Mouse (Mus musculus) liver, embryonic 13.5 days (tissue): ENCODE measurements around the gene Hoxd11. TPM values are rescaled to one million over a fixed set of nuclear protein-coding genes. Genes with fewer than 3 reads are reported as not detected.

Experiments used
- ATAC-seq: fragments of 200-750 bp; cut with Nextera tagmentation; 2 replicates; pipeline ENCODE4 v1.8.0; 2017; ENCODE audit warnings: low read depth, mild to moderate bottlenecking, moderate number of reproducible peaks, moderate library complexity
- DNase-seq: peaks from one replicate; pipeline ENCODE4 v3.0.0; 2022
- H3K27ac ChIP-seq: fragments of 300-500 bp; sonication (generic); 2 replicates; pipeline ENCODE4 v1.5.1; 2015; ENCODE audit warnings: moderate library complexity, mild to moderate bottlenecking, inconsistent platforms
- H3K27me3 ChIP-seq: fragments of 300-500 bp; sonication (generic); 2 replicates; pipeline ENCODE4 v1.6.1; 2015; ENCODE audit warnings: mild to moderate bottlenecking, inconsistent platforms
- H3K36me3 ChIP-seq: fragments of 300-500 bp; sonication (generic); 2 replicates; pipeline ENCODE4 v1.6.1; 2015; ENCODE audit warnings: mild to moderate bottlenecking, inconsistent platforms
- H3K4me1 ChIP-seq: fragments of 300-500 bp; sonication (generic); replicated peaks from 2 replicates; pipeline ENCODE4 v1.6.1; 2015; ENCODE audit warnings: inconsistent platforms
- H3K4me2 ChIP-seq: fragments of 300-500 bp; sonication (generic); 2 replicates; pipeline ENCODE4 v1.6.1; 2015; ENCODE audit warnings: inconsistent platforms, mild to moderate bottlenecking, moderate library complexity
- H3K4me3 ChIP-seq: fragments of 300-500 bp; sonication (generic); replicated peaks from 2 replicates; pipeline ENCODE4 v1.5.1; 2015; ENCODE audit warnings: mild to moderate bottlenecking, inconsistent platforms
- H3K9ac ChIP-seq: fragments of 300-500 bp; sonication (generic); 2 replicates; pipeline ENCODE4 v1.6.1; 2015; ENCODE audit warnings: mild to moderate bottlenecking, inconsistent platforms
- H3K9me3 ChIP-seq: fragments of 300-500 bp; sonication (generic); replicated peaks from 2 replicates; pipeline ENCODE4 v1.6.1; 2016; ENCODE audit warnings: inconsistent platforms
- WGBS: fragments of 180-500 bp; shearing (Covaris S2); methylation state at CpG from one replicate; pipeline ENCODE4 v1.1.7; 2015; ENCODE audit not compliant: insufficient replicate concordance; 5-methylcytosine and 5-hydroxymethylcytosine counted together
- polyA plus RNA-seq: library from polyadenylated mRNA; unstranded; fragments of >200 nt; fragmentation: Nextera tagmentation; extraction: Ambion mirVana; gene quantifications from 2 replicates; pipeline ENCODE4 v1.2.1, GENCODE M21; 2015

Gene Hoxd11
- polyA plus RNA-seq, 1 experiment from 2014 or later: not detected

DNA sequence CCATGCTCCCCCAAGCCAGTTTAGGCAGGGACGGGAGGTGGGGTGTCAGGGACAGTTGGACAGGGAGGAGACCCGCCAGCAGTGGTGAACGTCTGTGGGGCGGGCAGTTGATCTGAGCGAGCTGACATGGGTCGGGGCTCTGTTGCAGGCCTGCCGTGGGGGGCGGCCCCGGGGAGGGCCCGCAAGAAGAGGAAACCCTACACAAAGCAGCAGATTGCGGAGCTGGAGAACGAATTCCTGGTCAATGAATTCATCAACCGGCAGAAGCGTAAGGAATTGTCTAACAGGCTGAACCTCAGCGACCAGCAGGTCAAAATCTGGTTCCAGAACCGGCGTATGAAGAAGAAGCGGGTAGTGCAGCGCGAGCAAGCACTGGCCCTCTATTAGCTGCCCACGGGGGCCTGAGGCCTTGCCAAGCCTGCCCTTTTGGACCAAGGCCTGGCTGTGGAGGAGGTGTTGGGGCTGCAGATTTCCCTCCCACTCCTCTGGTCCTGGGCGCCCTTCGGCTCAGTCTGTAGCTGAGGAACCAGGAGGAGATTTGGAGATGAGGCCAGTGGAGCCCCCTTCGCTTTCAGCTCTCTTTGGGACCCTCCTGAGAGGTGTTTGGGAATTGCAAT is 3.6 kb upstream of the Hoxd11 start:
- ATAC-seq (no peak), DNase-seq (no peak)
- Histone ChIP-seq H3K9me3 (no peaks in the 10 kb centered on the region), H3K4me1 (peaks cover 3% of the 10 kb centered on the region; the same call in 1 of the 2 replicates), H3K27me3 (peaks cover 100% of the 10 kb centered on the region), H3K27ac (no peak overlapping the region), H3K4me2 (no peak overlapping the region), H3K4me3 (no peak overlapping the region), H3K36me3 (no peaks in the 10 kb centered on the region), H3K9ac (no peak overlapping the region)
- 7% methylated on average over 24 of the region's 24 CpGs for WGBS

DNA sequence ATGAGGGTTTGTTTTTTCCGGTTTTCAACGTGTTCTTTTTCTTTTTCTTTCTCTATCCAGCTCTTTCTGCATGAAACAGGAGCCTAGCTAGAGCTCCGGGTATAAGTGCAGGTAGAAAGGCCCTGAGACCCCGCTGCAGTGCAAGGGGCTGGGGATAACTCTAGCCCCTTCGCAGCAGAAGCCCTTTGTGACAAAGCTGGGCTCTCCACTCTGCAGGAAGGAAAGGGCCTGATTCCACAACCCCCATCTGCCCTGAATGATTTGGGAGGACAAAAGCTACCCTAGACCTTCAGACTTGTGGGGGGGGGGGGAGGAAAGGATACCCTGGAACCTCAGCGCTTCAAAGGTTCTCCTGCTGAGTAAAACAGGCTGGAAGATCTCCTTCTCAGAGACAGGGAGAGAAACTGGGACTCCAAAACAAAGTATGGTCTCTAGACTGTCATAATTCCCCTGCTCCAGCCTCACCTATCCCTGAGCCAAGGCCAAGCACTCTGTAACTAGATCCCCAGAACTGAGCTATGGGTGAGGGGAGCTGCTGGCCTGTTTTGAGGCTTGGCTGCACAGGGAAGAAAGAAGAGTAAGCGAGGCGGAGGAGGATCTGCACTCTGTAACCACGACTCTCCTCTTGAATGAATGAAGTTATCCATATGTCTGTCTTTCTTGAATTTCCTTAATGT is 2.8 kb upstream of the Hoxd11 start:
- no peak overlapping the region for H3K4me3 ChIP-seq
- H3K9ac ChIP-seq: no peak overlapping the region
- WGBS: 2% methylated on average over 9 of the region's 9 CpGs
- no peaks in the 10 kb centered on the region for H3K36me3 ChIP-seq
- no peak overlapping the region for H3K27ac ChIP-seq
- no peaks in the 10 kb centered on the region for H3K9me3 ChIP-seq
- DNase-seq (no peak), ATAC-seq (no peak)
- H3K27me3 ChIP-seq: peaks cover 100% of the 10 kb centered on the region
- no peak overlapping the region for H3K4me2 ChIP-seq
- peaks cover 3% of the 10 kb centered on the region; the same call in 1 of the 2 replicates for H3K4me1 ChIP-seq

GRCm38 (mm10) chr2:74677106-74677505 is 2.3 kb upstream of the Hoxd11 start:
- Histone ChIP-seq H3K4me1 (peaks cover 5% of the 10 kb centered on the region; the same call in 1 of the 2 replicates), H3K9me3 (no peaks in the 10 kb centered on the region), H3K27me3 (peaks cover 100% of the 10 kb centered on the region), H3K9ac (no peak overlapping the region), H3K4me2 (no peak overlapping the region), H3K27ac (no peak overlapping the region), H3K4me3 (no peak overlapping the region), H3K36me3 (no peaks in the 10 kb centered on the region)
- WGBS: 16% methylated on average over 2 of the region's 2 CpGs
- no peak for DNase-seq
- ATAC-seq: no peak

- Histone ChIP-seq H3K27ac (no peak overlapping the region), H3K9ac (no peak overlapping the region), H3K27me3 (peaks cover 100% of the 10 kb centered on the region), H3K9me3 (no peaks in the 10 kb centered on the region), H3K4me1 (0 out of 2 replicates have a peak, but pooled peaks cover 7% of the 10 kb centered on the region), H3K4me3 (no peak overlapping the region), H3K4me2 (no peak overlapping the region), H3K36me3 (no peaks in the 10 kb centered on the region)
- DNase-seq (no peak), ATAC-seq (no peak)
- WGBS: 2% methylated on average over 26 of the region's 26 CpGs
These were observed 227 bp downstream of the Hoxd11 start for GRCm38 (mm10) chr2:74679596-74679971.

- ATAC-seq (no peak), DNase-seq (no peak)
- H3K4me2 ChIP-seq: no peak overlapping the region
- H3K4me3 ChIP-seq: no peak overlapping the region
- H3K27ac ChIP-seq: no peak overlapping the region
- H3K36me3 ChIP-seq: no peaks in the 10 kb centered on the region
- 3% methylated on average over 23 of the region's 23 CpGs for WGBS
- H3K9me3 ChIP-seq: no peaks in the 10 kb centered on the region
- 0 out of 2 replicates have a peak, but pooled peaks cover 7% of the 10 kb centered on the region for H3K4me1 ChIP-seq
- H3K9ac ChIP-seq: no peak overlapping the region
- peaks cover 100% of the 10 kb centered on the region for H3K27me3 ChIP-seq
These were observed 623 bp downstream of the Hoxd11 start for GRCm38 (mm10) chr2:74679980-74680379.

DNA sequence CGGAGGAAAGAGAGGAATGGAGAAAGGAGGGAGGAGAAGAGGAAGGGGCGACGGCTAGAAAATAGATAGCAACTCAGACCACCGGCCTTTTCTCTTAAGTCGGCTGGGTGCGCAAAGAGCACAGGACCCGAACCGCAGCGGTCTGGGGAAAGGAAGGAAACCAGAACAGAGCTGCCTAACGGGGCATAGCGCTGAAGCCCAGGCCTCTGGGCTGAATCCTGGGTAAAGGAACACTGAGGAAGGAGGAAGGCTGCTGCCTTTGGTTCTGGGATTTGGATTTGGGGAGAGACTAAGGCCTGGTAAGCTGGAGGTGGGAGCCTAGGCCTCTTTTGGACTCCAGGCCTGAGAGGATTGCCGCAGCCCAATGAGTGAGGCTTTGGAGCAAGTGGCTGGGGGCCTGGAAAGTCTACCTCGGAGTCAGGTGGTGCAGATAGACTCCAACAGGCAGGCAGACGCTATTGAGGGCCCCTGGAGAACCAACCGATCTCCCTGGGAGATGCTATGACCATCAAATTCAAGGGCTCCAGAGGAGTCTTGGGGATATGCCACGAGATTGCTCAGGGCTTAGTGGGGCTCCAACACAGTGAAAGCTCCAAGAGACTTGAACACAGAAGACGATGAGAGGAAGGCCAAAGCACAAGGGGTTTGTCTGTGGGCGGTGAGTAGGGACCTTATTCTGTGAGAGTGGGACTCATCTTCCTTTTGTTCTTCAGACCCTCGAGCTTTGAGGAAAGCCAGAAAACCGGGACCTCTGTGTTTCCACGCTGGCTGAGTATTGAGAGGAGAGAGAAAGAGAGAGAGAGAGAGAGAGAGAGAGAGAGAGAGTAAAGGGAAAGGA is 1.4 kb downstream of the Hoxd11 start:
- no peak overlapping the region for H3K4me2 ChIP-seq
- 2% methylated on average over 21 of the region's 21 CpGs for WGBS
- H3K4me1 ChIP-seq: 0 out of 2 replicates have a peak, but pooled peaks cover 7% of the 10 kb centered on the region
- H3K4me3 ChIP-seq: no peak overlapping the region
- no peak overlapping the region for H3K9ac ChIP-seq
- peaks cover 100% of the 10 kb centered on the region for H3K27me3 ChIP-seq
- H3K9me3 ChIP-seq: no peaks in the 10 kb centered on the region
- DNase-seq (no peak), ATAC-seq (no peak)
- no peak overlapping the region for H3K27ac ChIP-seq
- H3K36me3 ChIP-seq: no peaks in the 10 kb centered on the region

DNA sequence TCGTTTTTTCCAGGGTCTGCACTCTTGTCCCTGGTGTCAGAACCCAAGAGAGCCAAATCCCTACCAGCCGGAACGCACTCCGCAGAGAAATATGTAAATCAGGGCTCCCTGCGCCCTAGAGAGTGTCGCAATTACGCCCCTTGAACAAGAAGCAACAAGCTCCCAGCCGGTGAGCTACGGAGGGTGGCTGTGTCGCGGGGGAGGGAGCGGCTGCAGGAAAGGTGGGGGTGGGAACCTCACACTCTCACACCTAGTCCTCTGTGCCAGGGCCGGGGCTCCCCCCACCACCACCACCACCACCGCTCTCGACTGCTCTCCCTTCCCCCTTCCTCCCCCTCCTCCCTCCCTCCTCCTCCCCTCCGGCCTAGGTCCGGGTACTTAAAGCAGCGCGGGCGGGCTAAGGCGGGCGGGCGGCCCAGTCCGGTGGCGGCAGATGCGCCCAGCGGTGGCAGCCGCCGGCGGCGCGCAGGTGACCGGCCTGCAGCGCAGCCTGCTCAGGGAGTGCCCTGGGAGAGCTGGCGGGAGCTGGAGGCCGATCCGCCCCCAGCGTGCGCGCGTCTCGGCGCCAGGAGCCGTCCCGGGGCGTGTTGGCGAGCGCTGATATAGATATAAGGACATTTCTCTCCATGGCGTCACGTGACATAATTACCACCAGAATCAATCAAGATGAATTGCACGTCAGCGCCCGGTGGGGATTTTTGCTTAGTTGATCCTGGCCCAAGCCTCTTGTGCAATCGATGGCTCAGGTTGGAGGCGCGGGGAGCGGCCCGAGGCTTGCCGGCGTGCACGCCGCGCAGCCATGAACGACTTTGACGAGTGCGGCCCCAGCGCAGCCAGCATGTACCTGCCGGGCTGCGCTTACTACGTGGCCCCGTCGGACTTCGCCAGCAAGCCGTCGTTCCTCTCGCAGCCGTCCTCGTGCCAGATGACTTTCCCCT is 2.5 kb downstream of the Hoxd11 start:
- no peak overlapping the region for H3K27ac ChIP-seq
- no peak for DNase-seq
- 2% methylated on average over 73 of the region's 78 CpGs for WGBS
- no peak overlapping the region for H3K9ac ChIP-seq
- H3K4me1 ChIP-seq: 0 out of 2 replicates have a peak, but pooled peaks cover 7% of the 10 kb centered on the region
- H3K4me2 ChIP-seq: peak overlapping the region; percentile 24; the same call in 1 of the 2 replicates
- H3K4me3 ChIP-seq: peak overlapping the region; percentile 12; the same call in 1 of the 2 replicates
- no peak for ATAC-seq
- H3K36me3 ChIP-seq: no peaks in the 10 kb centered on the region
- no peaks in the 10 kb centered on the region for H3K9me3 ChIP-seq
- H3K27me3 ChIP-seq: peaks cover 98% of the 10 kb centered on the region

- ATAC-seq (no peak), DNase-seq (no peak)
- Histone ChIP-seq H3K4me1 (0 out of 2 replicates have a peak, but pooled peaks cover 7% of the 10 kb centered on the region), H3K36me3 (no peaks in the 10 kb centered on the region), H3K27me3 (peaks cover 98% of the 10 kb centered on the region), H3K4me3 (peak overlapping the region; percentile 12; the same call in 1 of the 2 replicates), H3K4me2 (0 out of 2 replicates have a peak overlapping the region, but pooled peaks have one; percentile 24), H3K27ac (no peak overlapping the region), H3K9ac (no peak overlapping the region), H3K9me3 (no peaks in the 10 kb centered on the region)
- 2% methylated on average over 45 of the region's 51 CpGs for WGBS
These were observed 3.4 kb downstream of the Hoxd11 start for GRCm38 (mm10) chr2:74682796-74683195.

- H3K4me1 ChIP-seq: 0 out of 2 replicates have a peak, but pooled peaks cover 7% of the 10 kb centered on the region
- H3K4me3 ChIP-seq: no peak overlapping the region
- H3K36me3 ChIP-seq: no peaks in the 10 kb centered on the region
- H3K27me3 ChIP-seq: peaks cover 98% of the 10 kb centered on the region
- no peak overlapping the region for H3K27ac ChIP-seq
- H3K9ac ChIP-seq: no peak overlapping the region
- no peak overlapping the region for H3K4me2 ChIP-seq
- no peaks in the 10 kb centered on the region for H3K9me3 ChIP-seq
- no peak for DNase-seq
- 2% methylated on average over 18 of the region's 18 CpGs for WGBS
- no peak for ATAC-seq
These were observed 4.2 kb downstream of the Hoxd11 start for GRCm38 (mm10) chr2:74683471-74683951.

GRCm38 (mm10) chr2:74684106-74684505 is 4.7 kb downstream of the Hoxd11 start:
- H3K9me3 ChIP-seq: no peaks in the 10 kb centered on the region
- H3K4me3 ChIP-seq: no peak overlapping the region
- DNase-seq (no peak), ATAC-seq (no peak)
- peaks cover 98% of the 10 kb centered on the region for H3K27me3 ChIP-seq
- H3K36me3 ChIP-seq: no peaks in the 10 kb centered on the region
- H3K4me1 ChIP-seq: 0 out of 2 replicates have a peak, but pooled peaks cover 7% of the 10 kb centered on the region
- H3K4me2 ChIP-seq: no peak overlapping the region
- no peak overlapping the region for H3K27ac ChIP-seq
- WGBS: 2% methylated on average over 12 of the region's 12 CpGs
- no peak overlapping the region for H3K9ac ChIP-seq
